ENCODE assay signal across 9 mouse cellular contexts in genomic region chr7:141046931-141047580, GRCm38 (mm10). TPM values are rescaled to one million over a fixed set of nuclear protein-coding genes. Genes with fewer than 3 reads are reported as not detected.
A peak's percentile ranks its signal among the peaks of the same experiment; 100 is the strongest.
DNase-seq lines count a peak whose midpoint lies in the region; ATAC-seq and TF ChIP-seq lines count a peak whose summit lies in the region.
"Had no signal": no experiment of that assay in that cellular context is flagged by ENCODE, and none has a peak within 500 bp of the region (broad histone marks: within the 10 kb centered on the region; RNA-seq: fewer than 3 reads in every experiment).

No protein-coding gene starts in this region.

- H3K4me2 ChIP-seq in forebrain, embryonic 11.5 days (ENCODE audit: low read depth, low read length, severe bottlenecking): no peak overlapping the region
- peak overlapping the region; percentile 85; the same call in 1 of the 2 replicates for H3K4me2 ChIP-seq in limb, embryonic 14.5 days (replicated peaks; ENCODE audit: low read depth, low read length, severe bottlenecking)
- H3K4me2 ChIP-seq in neural tube, embryonic 13.5 days: peak overlapping the region; percentile 71

- H3K9ac ChIP-seq in forebrain, embryonic 11.5 days (ENCODE audit: low read length): no peak overlapping the region
- H3K9ac ChIP-seq in limb, embryonic 14.5 days (ENCODE audit: low read depth, low read length, severe bottlenecking): 0 out of 2 replicates have a peak overlapping the region, but pooled peaks have one; percentile 12
- H3K9ac ChIP-seq in neural tube, embryonic 13.5 days: no peak overlapping the region

- H3K4me1 ChIP-seq in forebrain, embryonic 10.5 days: peaks cover 21% of the 10 kb centered on the region
- H3K4me1 ChIP-seq in forebrain, embryonic 11.5 days (replicated peaks; ENCODE audit: control insufficient read depth, insufficient read depth, low read length): peaks cover 4% of the 10 kb centered on the region; the same call in 1 of the 2 replicates
- peaks cover 5% of the 10 kb centered on the region for H3K4me1 ChIP-seq in cortical plate, adult 2 months (ENCODE audit: control insufficient read depth, insufficient read depth, low read length)
- peaks cover 23% of the 10 kb centered on the region for H3K4me1 ChIP-seq in limb, embryonic 14.5 days (ENCODE audit: control insufficient read depth, insufficient read depth, low read length)
- peaks cover 15% of the 10 kb centered on the region for H3K4me1 ChIP-seq in neural tube, embryonic 13.5 days (replicated peaks)

- no peak for TF ChIP-seq POLR2A in cortical plate, adult 2 months (IDR thresholded peaks at IDR 0.05; ENCODE audit: extremely low read depth, insufficient read depth, low read length)
- TF ChIP-seq POLR2A in limb, embryonic 14.5 days (IDR thresholded peaks at IDR 0.05; ENCODE audit: borderline replicate concordance, extremely low read depth, insufficient read depth, insufficient read length): no peak

- no peak for TF ChIP-seq CTCF in cortical plate, adult 2 months (IDR thresholded peaks at IDR 0.05; ENCODE audit: extremely low read depth, insufficient read depth, low read length)

- H3K27ac ChIP-seq in forebrain, embryonic 10.5 days: peak overlapping the region; percentile 48; the same call in 1 of the 2 replicates
- no peak overlapping the region for H3K27ac ChIP-seq in forebrain, embryonic 11.5 days (ENCODE audit: low read depth, low read length)
- H3K27ac ChIP-seq in cortical plate, adult 2 months (ENCODE audit: insufficient read depth, low read length): peak overlapping the region; percentile 24; the same call in 1 of the 2 replicates
- peak overlapping the region; percentile 75 for H3K27ac ChIP-seq in limb, embryonic 14.5 days (replicated peaks; ENCODE audit: low read depth, low read length)
- H3K27ac ChIP-seq in neural tube, embryonic 13.5 days (replicated peaks): peak overlapping the region; percentile 61

- peaks cover 11% of the 10 kb centered on the region for H3K27me3 ChIP-seq in forebrain, embryonic 10.5 days (ENCODE audit: poor library complexity, severe bottlenecking)
- H3K27me3 ChIP-seq in forebrain, embryonic 11.5 days (ENCODE audit: control insufficient read depth, insufficient read depth, low read length): no peaks in the 10 kb centered on the region
- H3K27me3 ChIP-seq in limb, embryonic 14.5 days (ENCODE audit: control insufficient read depth, insufficient read depth, low read length): no peaks in the 10 kb centered on the region
- no peaks in the 10 kb centered on the region for H3K27me3 ChIP-seq in neural tube, embryonic 13.5 days

- peak overlapping the region; percentile 47 for H3K4me3 ChIP-seq in forebrain, embryonic 10.5 days
- H3K4me3 ChIP-seq in forebrain, embryonic 11.5 days (ENCODE audit: low read depth, low read length): no peak overlapping the region
- no peak overlapping the region for H3K4me3 ChIP-seq in cortical plate, adult 2 months (ENCODE audit: insufficient read depth, low read length)
- peak overlapping the region; percentile 33; the same call in 1 of the 2 replicates for H3K4me3 ChIP-seq in limb, embryonic 14.5 days (replicated peaks; ENCODE audit: low read length)
- H3K4me3 ChIP-seq in neural tube, embryonic 13.5 days: no peak overlapping the region

- ATAC-seq in forebrain, embryonic 11.5 days (replicated peaks; ENCODE audit: low FRiP score): no peak
- no peak for ATAC-seq in limb, embryonic 14.5 days (ENCODE audit: low FRiP score, low read depth)
- no peak for ATAC-seq in neural tube, embryonic 13.5 days (ENCODE audit: low read depth)

- 78% methylated on average over 6 of the region's 6 CpGs for WGBS in forebrain, embryonic 10.5 days
- WGBS in forebrain, embryonic 11.5 days: 79% methylated on average over 6 of the region's 6 CpGs
- 52% methylated on average over 6 of the region's 6 CpGs for WGBS in limb, embryonic 14.5 days
- WGBS in neural tube, embryonic 13.5 days: 57% methylated on average over 6 of the region's 6 CpGs

- H3K36me3 ChIP-seq in forebrain, embryonic 10.5 days (replicated peaks): no peaks in the 10 kb centered on the region
- H3K36me3 ChIP-seq in forebrain, embryonic 11.5 days (ENCODE audit: control insufficient read depth, insufficient read depth, low read length): no peaks in the 10 kb centered on the region
- H3K36me3 ChIP-seq in limb, embryonic 14.5 days (ENCODE audit: control insufficient read depth, insufficient read depth, low read length): no peaks in the 10 kb centered on the region
- no peaks in the 10 kb centered on the region for H3K36me3 ChIP-seq in neural tube, embryonic 13.5 days
- H3K36me3 ChIP-seq: G1E had no signal

- no peaks in the 10 kb centered on the region for H3K9me3 ChIP-seq in forebrain, embryonic 10.5 days
- H3K9me3 ChIP-seq in forebrain, embryonic 11.5 days (ENCODE audit: control insufficient read depth, low read length): no peaks in the 10 kb centered on the region; the same call in 1 of the 2 replicates
- H3K9me3 ChIP-seq in limb, embryonic 14.5 days (ENCODE audit: control insufficient read depth, low read length): no peaks in the 10 kb centered on the region
- no peaks in the 10 kb centered on the region for H3K9me3 ChIP-seq in neural tube, embryonic 13.5 days
- H3K9me3 ChIP-seq: G1E had no signal

- no peak for DNase-seq in forebrain, embryonic 10.5 days (ENCODE audit: extremely low spot score, low spot score)
- DNase-seq in forebrain, embryonic 11.5 days (ENCODE audit: low spot score): no peak
- peak; percentile 49 to 71 for DNase-seq in heart, postnatal 36 days
- DNase-seq in limb, embryonic 14.5 days (ENCODE audit: low spot score): no peak
- no peak for DNase-seq in layer of hippocampus, postnatal 10 days (ENCODE audit: low spot score in 2 of 2)
- DNase-seq in embryo, embryonic 9.5 days (ENCODE audit: extremely low spot score): no peak

- intact Hi-C loops in heart, postnatal 36 days (cut with DNase I): no loop called here

RNA-seq across cellular contexts. Expression of gene B4galnt4, which starts 13.8 kb away (rescaled TPM):
- polyA plus RNA-seq in forebrain, embryonic 10.5 days (2016; fragmentation: Nextera tagmentation; extraction: Ambion mirVana): 24.6 and 30.4 TPM in 2 replicates
- 22.3 and 23.5 TPM in 2 replicates for polyA plus RNA-seq in forebrain, embryonic 11.5 days (2014; fragmentation: Nextera tagmentation; extraction: Ambion mirVana)
- 109 and 125 TPM in 2 replicates for polyA plus RNA-seq in cortical plate, adult 2 months (2012; rRNA removed)
- not detected for total RNA-seq in heart, postnatal 36 days (2021)
- polyA plus RNA-seq in limb, embryonic 14.5 days (2012; rRNA removed): 46.5 and 53.7 TPM in 2 replicates
- 12.3 and 17.1 TPM in 2 replicates for polyA plus RNA-seq in limb, embryonic 14.5 days (2014; fragmentation: Nextera tagmentation; extraction: Ambion mirVana)
- polyA plus RNA-seq in neural tube, embryonic 13.5 days (2015; fragmentation: Nextera tagmentation; extraction: Ambion mirVana): 39.2 and 41.0 TPM in 2 replicates
- total RNA-seq in layer of hippocampus, postnatal 10 days (2021): 100 to 1,000 TPM; 103 to 123 TPM
- total RNA-seq: G1E had no signal
- polyA plus RNA-seq: G1E had no signal

RNA-seq across cellular contexts. Expression of gene Gm17387, which starts 18.1 kb away (rescaled TPM):
- not detected in 2 replicates for polyA plus RNA-seq in forebrain, embryonic 10.5 days (2016; fragmentation: Nextera tagmentation; extraction: Ambion mirVana)
- polyA plus RNA-seq in forebrain, embryonic 11.5 days (2014; fragmentation: Nextera tagmentation; extraction: Ambion mirVana): not detected in 2 replicates
- polyA plus RNA-seq in cortical plate, adult 2 months (2012; rRNA removed): not detected in 2 replicates
- not detected for total RNA-seq in heart, postnatal 36 days (2021)
- not detected in 2 replicates for polyA plus RNA-seq in limb, embryonic 14.5 days (2012; rRNA removed)
- polyA plus RNA-seq in limb, embryonic 14.5 days (2014; fragmentation: Nextera tagmentation; extraction: Ambion mirVana): not detected in 2 replicates
- polyA plus RNA-seq in neural tube, embryonic 13.5 days (2015; fragmentation: Nextera tagmentation; extraction: Ambion mirVana): not detected in 2 replicates
- not detected for total RNA-seq in layer of hippocampus, postnatal 10 days (2021)
- total RNA-seq: G1E had no signal
- polyA plus RNA-seq: G1E had no signal

RNA-seq across cellular contexts. Expression of gene Ifitm6, which starts 29.3 kb away (rescaled TPM):
- not detected in 2 replicates for polyA plus RNA-seq in forebrain, embryonic 10.5 days (2016; fragmentation: Nextera tagmentation; extraction: Ambion mirVana)
- polyA plus RNA-seq in forebrain, embryonic 11.5 days (2014; fragmentation: Nextera tagmentation; extraction: Ambion mirVana): not detected in 2 replicates
- 0.74 and 1.3 TPM in 2 replicates for polyA plus RNA-seq in cortical plate, adult 2 months (2012; rRNA removed)
- 1 to 10 TPM in 1 of 2 experiments, under 1 TPM in 1; 0.47 to 1.0 TPM for total RNA-seq in heart, postnatal 36 days (2021)
- polyA plus RNA-seq in limb, embryonic 14.5 days (2012; rRNA removed): 1.3 and 1.8 TPM in 2 replicates
- 1.2 and 1.7 TPM in 2 replicates for polyA plus RNA-seq in limb, embryonic 14.5 days (2014; fragmentation: Nextera tagmentation; extraction: Ambion mirVana)
- 0.63 and 0.81 TPM in 2 replicates for polyA plus RNA-seq in neural tube, embryonic 13.5 days (2015; fragmentation: Nextera tagmentation; extraction: Ambion mirVana)
- not detected for total RNA-seq in layer of hippocampus, postnatal 10 days (2021)
- total RNA-seq: G1E had no signal
- polyA plus RNA-seq: G1E had no signal

RNA-seq across cellular contexts. Expression of gene Pkp3, which starts 31.0 kb away (rescaled TPM):
- 2.4 and 2.8 TPM in 2 replicates for polyA plus RNA-seq in forebrain, embryonic 10.5 days (2016; fragmentation: Nextera tagmentation; extraction: Ambion mirVana)
- 1.1 and 1.9 TPM in 2 replicates for polyA plus RNA-seq in forebrain, embryonic 11.5 days (2014; fragmentation: Nextera tagmentation; extraction: Ambion mirVana)
- 0.06 and 0.15 TPM in 2 replicates for polyA plus RNA-seq in cortical plate, adult 2 months (2012; rRNA removed)
- not detected for total RNA-seq in heart, postnatal 36 days (2021)
- 37.6 and 38.8 TPM in 2 replicates for polyA plus RNA-seq in limb, embryonic 14.5 days (2012; rRNA removed)
- 62.4 and 65.9 TPM in 2 replicates for polyA plus RNA-seq in limb, embryonic 14.5 days (2014; fragmentation: Nextera tagmentation; extraction: Ambion mirVana)
- polyA plus RNA-seq in neural tube, embryonic 13.5 days (2015; fragmentation: Nextera tagmentation; extraction: Ambion mirVana): 0.38 and 1.2 TPM in 2 replicates
- not detected for total RNA-seq in layer of hippocampus, postnatal 10 days (2021)
- total RNA-seq: G1E had no signal
- polyA plus RNA-seq: G1E had no signal

RNA-seq across cellular contexts. Expression of gene Ifitm3, which starts 36.5 kb away (rescaled TPM):
- 10.8 and 13.8 TPM in 2 replicates for polyA plus RNA-seq in forebrain, embryonic 10.5 days (2016; fragmentation: Nextera tagmentation; extraction: Ambion mirVana)
- polyA plus RNA-seq in forebrain, embryonic 11.5 days (2014; fragmentation: Nextera tagmentation; extraction: Ambion mirVana): 9.4 and 9.7 TPM in 2 replicates
- polyA plus RNA-seq in cortical plate, adult 2 months (2012; rRNA removed): 50.4 and 59.6 TPM in 2 replicates
- total RNA-seq in heart, postnatal 36 days (2021): 100 to 1,000 TPM; 113 to 167 TPM
- 85.6 and 91.3 TPM in 2 replicates for polyA plus RNA-seq in limb, embryonic 14.5 days (2012; rRNA removed)
- polyA plus RNA-seq in limb, embryonic 14.5 days (2014; fragmentation: Nextera tagmentation; extraction: Ambion mirVana): 184 and 201 TPM in 2 replicates
- 35.9 and 40.0 TPM in 2 replicates for polyA plus RNA-seq in neural tube, embryonic 13.5 days (2015; fragmentation: Nextera tagmentation; extraction: Ambion mirVana)
- total RNA-seq in layer of hippocampus, postnatal 10 days (2021): 10 to 100 TPM; 13.0 TPM
- total RNA-seq: G1E had no signal
- polyA plus RNA-seq: G1E had no signal

Comparison
In these comparisons a context has a peak if more than half of its experiments do, and no peak if none do; other contexts are left out.
1. H3K4me3 ChIP-seq: peak in forebrain, embryonic 10.5 days (single experiment) and limb, embryonic 14.5 days (single experiment); none in forebrain, embryonic 11.5 days (single experiment), cortical plate, adult 2 months (single experiment) and neural tube, embryonic 13.5 days (single experiment).
2. DNase-seq: peak in heart, postnatal 36 days (2 of 2); none in forebrain, embryonic 10.5 days (single experiment), forebrain, embryonic 11.5 days (single experiment), limb, embryonic 14.5 days (single experiment), layer of hippocampus, postnatal 10 days (0 of 2) and embryo, embryonic 9.5 days (single experiment).